Mouse (Mus musculus): ENCODE measurements around the gene Mcm5.

Gene Mcm5

DNA sequence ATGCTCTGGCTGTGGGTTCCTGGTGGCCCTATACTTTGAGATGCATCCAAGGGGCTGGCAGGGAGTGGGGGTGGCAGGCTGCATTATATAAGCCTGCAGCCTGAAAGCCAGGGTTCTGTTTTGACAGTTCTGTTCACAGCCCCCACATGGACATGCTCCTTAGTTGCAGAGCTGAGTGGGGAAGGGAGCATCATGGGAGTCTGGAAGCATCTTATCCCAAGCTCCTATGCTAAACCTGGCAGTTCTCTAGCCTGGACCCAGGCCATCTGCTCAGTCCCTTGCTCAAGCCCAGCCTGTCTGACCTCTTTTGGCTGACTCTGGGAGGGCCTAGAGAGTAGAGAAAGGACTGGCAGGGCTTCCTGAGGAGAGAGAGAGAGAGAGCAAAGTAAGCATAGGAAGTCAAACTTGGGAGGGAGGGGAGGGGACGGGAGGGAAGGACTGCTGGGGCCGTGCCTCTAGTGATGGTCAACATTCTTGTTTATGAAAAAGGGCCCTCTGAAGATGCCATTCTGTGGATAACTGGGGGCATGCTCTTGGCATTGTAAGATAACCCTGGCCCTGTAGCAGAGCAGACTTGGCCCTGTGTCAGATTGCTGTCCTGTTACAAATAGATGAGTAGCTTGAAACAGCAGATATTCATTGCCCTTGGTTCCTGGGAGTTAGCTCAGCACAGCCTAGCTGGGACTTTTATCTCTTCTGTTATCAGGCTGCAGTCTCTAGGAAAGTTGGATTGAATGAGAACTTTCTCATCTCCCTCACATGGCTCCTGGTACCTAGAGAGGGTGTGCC lies 25.4 kb downstream of the Mcm5 start:
- CTCF ChIA-PET, result interaction anchor here in 1 of 4 experiments (1.3 to 4.6 kb wide), 2 partner anchors 52 to 83 kb away, joined by 3 to 16 read pairs; no protein-coding TSS in a partner anchor

DNA sequence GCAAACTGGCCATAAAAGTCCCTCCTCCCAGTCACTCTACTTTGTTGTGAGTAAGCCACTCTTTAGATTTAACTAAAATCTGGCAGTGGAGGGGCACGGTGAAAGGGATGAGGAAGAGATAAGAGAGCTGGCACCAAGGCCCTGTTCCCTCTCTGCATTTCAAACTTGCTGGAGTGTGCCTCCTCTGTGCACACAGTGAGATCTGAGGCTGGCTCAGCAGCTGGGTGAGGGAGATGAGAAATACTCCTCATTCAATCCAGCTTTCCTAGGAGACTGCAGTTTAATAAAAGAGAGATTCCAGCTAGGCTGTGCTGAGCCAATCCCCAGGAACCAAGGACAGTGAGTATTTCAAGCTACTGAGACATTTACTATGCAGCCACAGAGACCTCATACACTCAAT lies 26.4 kb downstream of the Mcm5 start:
- ChIA-PET CTCF (interaction anchor here in 3 of 4 experiments (0.6 to 4.6 kb wide), 5 partner anchors 53 to 91 kb away, joined by 3 to 16 read pairs (median 3); no protein-coding TSS in a partner anchor), POLR2A (interaction anchor here in 1 of 4 experiments (0.6 to 6.2 kb wide), 18 partner anchors 8 to 135 kb away, joined by 3 to 52 read pairs (median 4); partner anchors contain the start of genes Hmox1, Mcm5 and Rasd2)

More for the DNA sequence above, 25.4 kb downstream of the Mcm5 start:
- POLR2A ChIA-PET, result interaction anchor here in 2 of 4 experiments (0.9 to 6.2 kb wide), 14 partner anchors 11 to 136 kb away, joined by 3 to 52 read pairs (median 5); partner anchors contain the start of genes Hmox1 (in 2 of the 2), Mcm5 (in 1 of the 2) and Rasd2 (in 1 of the 2)

DNA sequence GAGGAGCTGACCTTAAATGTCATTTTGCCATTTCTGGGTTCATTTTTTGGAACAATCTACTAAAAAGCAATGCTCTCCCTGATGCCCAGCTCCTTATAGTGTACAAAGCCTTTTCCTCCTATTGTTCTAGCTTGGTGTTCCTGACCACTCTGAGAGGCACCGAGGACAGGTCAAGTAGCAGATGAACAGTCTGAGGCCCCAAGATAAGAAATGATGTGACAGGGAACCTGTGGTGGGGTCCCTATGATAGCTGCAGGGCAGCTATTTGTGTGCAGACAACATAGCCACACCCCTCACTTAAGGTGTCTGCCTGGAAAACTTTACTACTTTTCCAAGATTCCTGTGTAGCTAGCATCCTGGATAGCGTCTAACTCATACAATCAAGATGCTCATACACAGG lies 26.9 kb downstream of the Mcm5 start:
- ChIA-PET CTCF (interaction anchor here in 3 of 4 experiments (0.6 to 4.6 kb wide), 5 partner anchors 53 to 91 kb away, joined by 3 to 16 read pairs (median 3); no protein-coding TSS in a partner anchor), POLR2A (interaction anchor here in 1 of 4 experiments (0.6 to 6.2 kb wide), 16 partner anchors 9 to 87 kb away, joined by 3 to 52 read pairs (median 4); partner anchors contain the start of genes Hmox1, Mcm5 and Rasd2)

- CTCF ChIA-PET, result interaction anchor here in 2 of 4 experiments (0.5 to 4.6 kb wide), 2 partner anchors 16 to 81 kb away, joined by 3 to 16 read pairs; no protein-coding TSS in a partner anchor
- POLR2A ChIA-PET, result interaction anchor here in 1 of 4 experiments (3.3 to 6.2 kb wide), 2 partner anchors 23 to 27 kb away, joined by 14 to 52 read pairs; partner anchors contain the start of gene Mcm5
Observed at GRCm38 (mm10) chr8:75137536-75137935, 28.2 kb downstream of the Mcm5 start.

DNA sequence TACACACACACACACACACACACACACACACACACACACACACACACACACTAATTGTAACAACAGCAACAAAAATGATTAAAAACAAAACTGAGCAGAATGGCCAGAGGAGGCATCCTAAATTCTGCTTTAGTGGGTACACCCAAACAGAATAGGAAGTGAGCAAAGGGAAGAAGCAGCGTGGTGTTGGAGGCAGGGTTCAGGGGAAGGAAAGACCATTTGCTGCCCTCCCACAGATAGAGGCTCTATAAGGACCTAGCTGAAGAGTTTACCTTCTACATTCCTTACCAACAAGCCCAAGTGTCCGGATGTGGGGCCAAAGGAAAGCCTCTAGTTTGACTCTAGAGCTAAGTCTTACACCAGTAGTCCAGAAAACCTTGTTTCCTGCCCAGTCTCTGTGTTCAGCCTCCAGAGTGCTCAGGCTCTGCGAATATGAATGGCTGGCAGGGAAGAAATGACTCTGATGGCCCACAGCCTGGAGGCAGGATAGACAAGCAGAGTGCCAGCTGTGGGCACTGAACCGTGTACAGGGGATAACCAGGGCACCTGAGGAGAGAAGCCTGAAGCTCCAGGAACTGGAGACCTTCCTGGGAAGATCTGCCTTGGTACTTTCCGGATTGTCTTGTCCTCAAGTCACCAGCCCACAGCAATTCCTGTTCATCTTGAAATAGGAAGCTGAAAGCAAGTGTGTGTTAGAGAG lies 41.7 kb downstream of the Mcm5 start:
- POLR2A ChIA-PET, result interaction anchor here in 1 of 4 experiments (0.8 to 1.8 kb wide), 5 partner anchors 19 to 57 kb away, joined by 3 to 6 read pairs (median 4); no protein-coding TSS in a partner anchor

GRCm38 (mm10) chr8:75151743-75152142 lies 42.4 kb downstream of the Mcm5 start:
- POLR2A ChIA-PET, result interaction anchor here in 2 of 4 experiments (1.1 to 1.8 kb wide), 6 partner anchors 19 to 58 kb away, joined by 3 to 6 read pairs (median 4); partner anchors contain the start of gene Mcm5 (in 1 of the 2)

More for the DNA sequence above, 41.7 kb downstream of the Mcm5 start:
- CTCF ChIA-PET, result interaction anchor here in 1 of 4 experiments (0.6 to 1.3 kb wide), 2 partner anchors 81 to 133 kb away, joined by 3 to 4 read pairs; no protein-coding TSS in a partner anchor

DNA sequence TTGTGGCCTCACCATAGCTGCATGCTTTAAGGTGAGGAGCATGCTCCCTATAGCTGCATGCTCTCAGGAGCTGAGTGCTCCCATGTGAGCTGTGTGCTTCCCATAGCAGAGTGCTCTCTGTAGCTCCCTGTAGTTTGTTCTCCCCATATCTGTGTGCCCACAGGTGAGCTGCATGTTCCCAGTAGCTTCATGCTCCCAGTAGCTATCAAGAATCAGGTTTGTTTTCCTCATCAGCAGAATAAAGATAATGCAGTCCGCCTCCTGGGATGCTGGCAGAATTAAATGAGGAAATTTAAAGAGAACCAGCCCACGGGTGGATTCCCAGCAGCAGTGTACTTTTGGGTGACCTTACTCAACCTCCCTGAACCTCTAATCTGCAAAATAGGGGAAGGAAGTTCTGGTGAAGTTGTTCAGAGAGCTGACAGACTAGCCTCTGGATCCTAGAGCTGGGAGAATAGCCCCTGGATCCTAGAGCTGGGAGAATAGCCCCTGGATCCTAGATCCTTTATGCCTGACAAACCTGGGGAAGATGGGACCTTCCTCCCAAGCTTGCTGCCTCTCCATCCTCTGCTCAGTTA lies 43.2 kb downstream of the Mcm5 start:
- POLR2A ChIA-PET, result interaction anchor here in 2 of 4 experiments (1.1 to 3.1 kb wide), 7 partner anchors 20 to 61 kb away, joined by 3 to 11 read pairs (median 4); partner anchors contain the start of genes Mcm5 (in 2 of the 2) and Rasd2 (in 1 of the 2)
- CTCF ChIA-PET, result interaction anchor here in 2 of 4 experiments (1.1 kb wide), 2 partner anchors 16 to 81 kb away, joined by 3 to 5 read pairs; no protein-coding TSS in a partner anchor

More at GRCm38 (mm10) chr8:75151743-75152142, 42.4 kb downstream of the Mcm5 start:
- CTCF ChIA-PET, result interaction anchor here in 2 of 4 experiments (0.6 to 1.3 kb wide), 4 partner anchors 17 to 132 kb away, joined by 3 to 5 read pairs (median 4); no protein-coding TSS in a partner anchor

- CTCF ChIA-PET, result no interaction called here
- POLR2A ChIA-PET, result interaction anchor here in 1 of 4 experiments (0.7 to 3.1 kb wide), 3 partner anchors 40 to 323 kb away, joined by 3 to 11 read pairs (median 5); partner anchors contain the start of gene Rasd2
Observed at GRCm38 (mm10) chr8:75154855-75155478, 45.6 kb downstream of the Mcm5 start.

DNA sequence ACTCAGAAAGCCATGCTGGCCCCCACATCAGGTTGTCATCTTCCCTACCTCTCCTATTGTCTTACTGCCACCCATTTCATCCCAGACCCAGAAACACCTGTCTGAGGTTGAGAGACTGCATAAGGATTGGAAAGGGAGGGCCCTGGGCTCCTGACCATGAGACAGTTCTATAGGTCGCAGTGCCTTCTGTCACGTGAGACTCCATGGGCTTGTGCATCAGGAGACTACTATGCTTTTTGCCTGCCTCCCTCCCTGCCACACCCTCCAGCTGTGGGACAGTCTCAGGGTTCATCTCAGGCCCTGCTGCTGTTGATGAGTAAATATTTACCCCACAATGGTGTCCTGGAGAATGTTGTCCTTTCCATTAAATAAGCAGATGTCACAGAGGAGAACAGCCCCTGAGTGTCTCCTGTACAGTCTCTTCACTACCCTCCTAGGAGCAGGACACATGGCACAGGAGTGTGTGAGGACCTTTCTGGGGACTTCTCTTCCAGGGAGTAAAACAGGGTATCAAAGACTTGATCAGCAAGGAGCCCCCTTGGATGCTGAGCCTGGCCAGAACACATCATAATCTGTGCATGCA lies 46.5 kb downstream of the Mcm5 start:
- ChIA-PET CTCF (no interaction called here), POLR2A (interaction anchor here in 1 of 4 experiments (1.4 to 1.5 kb wide), 2 partner anchors 61 to 63 kb away, joined by 3 to 6 read pairs; no protein-coding TSS in a partner anchor)

DNA sequence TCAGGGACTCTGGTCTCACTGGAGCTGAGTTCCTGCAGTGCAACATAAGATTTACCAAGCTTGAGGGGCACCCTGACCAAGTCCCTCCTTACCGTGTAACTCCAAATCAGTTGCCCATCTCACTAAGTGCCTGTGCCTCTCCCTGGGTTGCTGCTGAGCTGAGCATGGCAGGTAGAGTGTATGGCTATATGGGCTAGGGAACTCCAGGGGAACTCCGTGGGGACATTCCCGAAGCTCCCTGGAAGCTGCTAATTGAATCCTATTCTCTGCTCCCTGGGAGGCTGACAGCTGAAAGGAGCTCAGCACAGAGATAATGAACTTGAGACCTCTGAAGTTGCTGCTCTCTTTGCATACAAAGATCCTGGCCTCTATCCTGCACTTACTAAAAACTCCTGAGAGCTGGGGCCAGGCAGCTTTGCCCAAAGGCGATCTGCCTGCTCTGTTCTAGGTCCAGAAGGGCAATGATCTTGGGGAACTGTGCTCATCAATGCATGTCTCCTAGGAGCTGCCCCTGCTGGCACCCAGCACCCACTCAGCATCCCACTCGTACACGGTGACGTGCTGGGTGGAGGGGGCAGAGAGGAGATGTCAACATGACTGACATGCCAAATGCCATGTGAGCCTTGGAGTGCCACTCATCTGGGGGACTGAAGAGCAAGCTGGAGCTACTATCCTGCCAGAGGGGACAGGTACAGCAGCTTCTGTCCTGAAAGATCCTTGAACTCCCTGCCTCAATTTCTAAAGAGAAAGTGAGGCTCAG lies 48.3 kb downstream of the Mcm5 start:
- ChIA-PET POLR2A (interaction anchor here in 2 of 4 experiments (0.6 to 1.7 kb wide), 6 partner anchors 37 to 63 kb away, joined by 3 to 6 read pairs (median 4); partner anchors contain the start of genes Mcm5 (in 1 of the 2) and Rasd2 (in 1 of the 2)), CTCF (interaction anchor here in 2 of 4 experiments (0.6 to 0.8 kb wide), 2 partner anchors 86 to 176 kb away, joined by 4 to 9 read pairs; no protein-coding TSS in a partner anchor)

GRCm38 (mm10) chr8:75169363-75169762 lies 60.0 kb downstream of the Mcm5 start:
- CTCF ChIA-PET, result interaction anchor here in 2 of 4 experiments (0.6 to 0.7 kb wide), 3 partner anchors 17 to 166 kb away, joined by 3 to 8 read pairs (median 3); no protein-coding TSS in a partner anchor
- POLR2A ChIA-PET, result no interaction called here

- ChIA-PET POLR2A (interaction anchor here in 2 of 4 experiments (0.9 to 1.6 kb wide), 5 partner anchors 11 to 100 kb away, joined by 3 to 5 read pairs (median 4); no protein-coding TSS in a partner anchor), CTCF (no interaction called here)
Observed at GRCm38 (mm10) chr8:75172009-75172685, 62.8 kb downstream of the Mcm5 start.

All from embryonic stem cell, embryonic (primary cell).